Mouse (Mus musculus) midbrain, embryonic 13.5 days (tissue): ENCODE measurements around the gene Sdad1. TPM values are rescaled to one million over a fixed set of nuclear protein-coding genes. Genes with fewer than 3 reads are reported as not detected.
"Not testable (repeated sequence)": the region's sequence is repeated elsewhere in the genome, so short reads cannot be mapped to it uniquely, and the experiment has no call there.

Experiments
- ATAC-seq: fragments of 200-750 bp; cut with Nextera tagmentation; 2 replicates; pipeline ENCODE4 v1.8.0; 2017; ENCODE audit warnings: mild to moderate bottlenecking, moderate TSS enrichment, moderate library complexity
- H3K27ac ChIP-seq: fragments of 300-500 bp; sonication (generic); 2 replicates; pipeline ENCODE4 v1.5.1; 2015; ENCODE audit warnings: inconsistent platforms, mild to moderate bottlenecking, moderate library complexity
- H3K27me3 ChIP-seq: fragments of 300-500 bp; sonication (generic); 2 replicates; pipeline ENCODE4 v1.6.1; 2015; ENCODE audit warnings: mild to moderate bottlenecking, inconsistent platforms
- H3K36me3 ChIP-seq: fragments of 300-500 bp; sonication (generic); 2 replicates; pipeline ENCODE4 v1.6.1; 2015; ENCODE audit warnings: mild to moderate bottlenecking, inconsistent platforms
- H3K4me1 ChIP-seq: fragments of 300-500 bp; sonication (generic); replicated peaks from 2 replicates; pipeline ENCODE4 v1.6.1; 2015; ENCODE audit warnings: inconsistent platforms
- H3K4me2 ChIP-seq: fragments of 300-500 bp; sonication (generic); replicated peaks from 2 replicates; pipeline ENCODE4 v1.6.1; 2015; ENCODE audit warnings: moderate library complexity, mild to moderate bottlenecking, inconsistent platforms
- H3K4me3 ChIP-seq: fragments of 300-500 bp; sonication (generic); replicated peaks from 2 replicates; pipeline ENCODE4 v1.5.1; 2015; ENCODE audit warnings: mild to moderate bottlenecking, inconsistent platforms
- H3K9ac ChIP-seq: fragments of 300-500 bp; sonication (generic); replicated peaks from 2 replicates; pipeline ENCODE4 v1.6.1; 2015; ENCODE audit warnings: mild to moderate bottlenecking, inconsistent platforms
- H3K9me3 ChIP-seq: fragments of 300-500 bp; sonication (generic); 2 replicates; pipeline ENCODE4 v1.6.1; 2016; ENCODE audit warnings: mild to moderate bottlenecking, inconsistent platforms
- whole genome bisulfite sequencing: fragments of 180-500 bp; shearing (Covaris S2); methylation state at CpG from one replicate; pipeline ENCODE4 v1.1.7; 2015; 5-methylcytosine and 5-hydroxymethylcytosine counted together
- polyA plus RNA-seq: library from polyadenylated mRNA; unstranded; fragments of >200 nt; fragmentation: Nextera tagmentation; extraction: Ambion mirVana; gene quantifications from 2 replicates; pipeline ENCODE4 v1.2.1, GENCODE M21; 2015

Gene Sdad1
- polyA plus RNA-seq, result 32.6 and 34.2 TPM in 2 replicates

- Histone ChIP-seq H3K27me3 (no peaks in the 10 kb centered on the region), H3K4me3 (peak within 1 kb of the TSS; percentile 91), H3K4me1 (peaks cover 15% of the 10 kb centered on the region), H3K4me2 (peak within 1 kb of the TSS; percentile 84), H3K27ac (peak within 1 kb of the TSS; percentile 44; the same call in 1 of the 2 replicates), H3K36me3 (peaks cover 18% of the 10 kb centered on the region), H3K9me3 (no peaks in the 10 kb centered on the region), H3K9ac (peak within 1 kb of the TSS; percentile 74)
- WGBS, result 3% methylated on average over 41 of the region's 41 CpGs
- ATAC-seq, result peak; percentile 95
Measured at GRCm38 (mm10) chr5:92309681-92310511, at the start of gene Sdad1. Gene Sdad1, minus strand, starts transcription at chr5:92310479.

GRCm38 (mm10) chr5:92358767-92359455, 48.6 kb upstream of the Sdad1 start:
- H3K4me2 ChIP-seq, result no peak overlapping the region
- no peak overlapping the region for H3K9ac ChIP-seq
- no peaks in the 10 kb centered on the region for H3K9me3 ChIP-seq
- WGBS, result 76% methylated on average over 11 of the region's 11 CpGs
- no peaks in the 10 kb centered on the region for H3K36me3 ChIP-seq
- H3K4me3 ChIP-seq, result no peak overlapping the region
- no peak overlapping the region for H3K27ac ChIP-seq
- H3K4me1 ChIP-seq, result no peaks in the 10 kb centered on the region
- no peaks in the 10 kb centered on the region for H3K27me3 ChIP-seq
- no peak for ATAC-seq

- no peak for ATAC-seq
- H3K27me3 ChIP-seq, result no peaks in the 10 kb centered on the region
Measured at GRCm38 (mm10) chr5:92358033-92358432, 47.8 kb upstream of the Sdad1 start.

GRCm38 (mm10) chr5:92353517-92353916, 43.2 kb upstream of the Sdad1 start:
- Histone ChIP-seq H3K36me3 (no peaks in the 10 kb centered on the region), H3K9me3 (no peaks in the 10 kb centered on the region), H3K27ac (no peak overlapping the region), H3K27me3 (peaks cover 6% of the 10 kb centered on the region; the same call in 1 of the 2 replicates), H3K4me3 (no peak overlapping the region), H3K4me2 (no peak overlapping the region), H3K4me1 (peaks cover 4% of the 10 kb centered on the region), H3K9ac (no peak overlapping the region)
- ATAC-seq, result no peak
- 61% methylated on average over 11 of the region's 11 CpGs for WGBS

More at GRCm38 (mm10) chr5:92358033-92358432, 47.8 kb upstream of the Sdad1 start:
- H3K4me2 ChIP-seq, result no peak overlapping the region
- H3K36me3 ChIP-seq, result no peaks in the 10 kb centered on the region
- no peak overlapping the region for H3K27ac ChIP-seq
- H3K9me3 ChIP-seq, result no peaks in the 10 kb centered on the region
- H3K4me3 ChIP-seq, result no peak overlapping the region
- H3K4me1 ChIP-seq, result no peaks in the 10 kb centered on the region
- H3K9ac ChIP-seq, result no peak overlapping the region
- 64% methylated on average over 11 of the region's 12 CpGs for WGBS

- not testable (repeated sequence) for H3K9me3 ChIP-seq, H3K4me2 ChIP-seq, ATAC-seq, H3K36me3 ChIP-seq, H3K9ac ChIP-seq, H3K4me1 ChIP-seq, H3K4me3 ChIP-seq, H3K27me3 ChIP-seq, H3K27ac ChIP-seq
- 87% methylated on average over 4 of the region's 4 CpGs for WGBS
Measured at GRCm38 (mm10) chr5:92352716-92353115, 42.4 kb upstream of the Sdad1 start.

GRCm38 (mm10) chr5:92349731-92350130, 39.5 kb upstream of the Sdad1 start:
- H3K27ac ChIP-seq, result no peak overlapping the region
- peaks cover 5% of the 10 kb centered on the region for H3K4me1 ChIP-seq
- no peak for ATAC-seq
- no peaks in the 10 kb centered on the region for H3K9me3 ChIP-seq
- no peak overlapping the region for H3K9ac ChIP-seq
- WGBS, result 86% methylated on average over 7 of the region's 7 CpGs
- peaks cover 9% of the 10 kb centered on the region; the same call in 1 of the 2 replicates for H3K27me3 ChIP-seq
- H3K36me3 ChIP-seq, result no peaks in the 10 kb centered on the region
- no peak overlapping the region for H3K4me2 ChIP-seq
- no peak overlapping the region for H3K4me3 ChIP-seq

GRCm38 (mm10) chr5:92348794-92349413, 38.6 kb upstream of the Sdad1 start, which contains the start of gene Cxcl10:
Gene Cxcl10, minus strand, starts transcription at chr5:92348889.
- Histone ChIP-seq H3K9me3 (no peaks in the 10 kb centered on the region), H3K27me3 (peaks cover 9% of the 10 kb centered on the region; the same call in 1 of the 2 replicates), H3K4me1 (peaks cover 5% of the 10 kb centered on the region), H3K9ac (peak within 1 kb of the TSS; percentile 25; the same call in 1 of the 2 replicates), H3K4me2 (peak within 1 kb of the TSS; percentile 47), H3K27ac (no peak within 1 kb of the TSS), H3K4me3 (peak within 1 kb of the TSS; percentile 12), H3K36me3 (no peaks in the 10 kb centered on the region)
- WGBS, result 29% methylated on average over 14 of the region's 14 CpGs
- no peak for ATAC-seq

GRCm38 (mm10) chr5:92345006-92345405, 34.7 kb upstream of the Sdad1 start:
- ATAC-seq, result no peak
- Histone ChIP-seq H3K36me3 (no peaks in the 10 kb centered on the region), H3K9me3 (no peaks in the 10 kb centered on the region), H3K4me3 (no peak overlapping the region), H3K4me1 (peaks cover 5% of the 10 kb centered on the region), H3K27me3 (peaks cover 9% of the 10 kb centered on the region; the same call in 1 of the 2 replicates), H3K27ac (no peak overlapping the region), H3K4me2 (no peak overlapping the region), H3K9ac (no peak overlapping the region)
- whole genome bisulfite sequencing, result 86% methylated on average over 8 of the region's 8 CpGs

- no peak for ATAC-seq
- H3K4me2 ChIP-seq, result no peak overlapping the region
- no peak overlapping the region for H3K4me3 ChIP-seq
- no peaks in the 10 kb centered on the region for H3K4me1 ChIP-seq
- H3K27me3 ChIP-seq, result no peaks in the 10 kb centered on the region
- no peak overlapping the region for H3K9ac ChIP-seq
- no peaks in the 10 kb centered on the region for H3K9me3 ChIP-seq
- no peak overlapping the region for H3K27ac ChIP-seq
- WGBS, result 80% methylated on average over 4 of the region's 4 CpGs
- H3K36me3 ChIP-seq, result no peaks in the 10 kb centered on the region
Measured at GRCm38 (mm10) chr5:92340606-92341005, 30.3 kb upstream of the Sdad1 start.

GRCm38 (mm10) chr5:92336743-92337142, 26.5 kb upstream of the Sdad1 start:
- no peak overlapping the region for H3K9ac ChIP-seq
- no peaks in the 10 kb centered on the region for H3K4me1 ChIP-seq
- H3K27me3 ChIP-seq, result no peaks in the 10 kb centered on the region
- H3K4me2 ChIP-seq, result no peak overlapping the region
- no peaks in the 10 kb centered on the region for H3K9me3 ChIP-seq
- H3K36me3 ChIP-seq, result no peaks in the 10 kb centered on the region
- no peak overlapping the region for H3K27ac ChIP-seq
- H3K4me3 ChIP-seq, result no peak overlapping the region
- no peak for ATAC-seq
- 87% methylated on average over 3 of the region's 3 CpGs for WGBS

- Histone ChIP-seq H3K4me2 (no peak overlapping the region), H3K4me3 (no peak overlapping the region), H3K36me3 (no peaks in the 10 kb centered on the region), H3K27ac (no peak overlapping the region), H3K9me3 (no peaks in the 10 kb centered on the region), H3K4me1 (no peaks in the 10 kb centered on the region), H3K27me3 (no peaks in the 10 kb centered on the region), H3K9ac (no peak overlapping the region)
- ATAC-seq, result no peak
- 72% methylated on average over 9 of the region's 9 CpGs for WGBS
Measured at GRCm38 (mm10) chr5:92332359-92332840, 22.1 kb upstream of the Sdad1 start.
